Mouse (Mus musculus): Measurements from ENCODE around the gene Smox. TPM values are rescaled to one million over a fixed set of nuclear protein-coding genes. Genes with fewer than 3 reads are reported as not detected.
"Not testable (repeated sequence)": the region's sequence is repeated elsewhere in the genome, so short reads cannot be mapped to it uniquely, and the experiment has no call there.

Gene Smox
- polyA plus RNA-seq (2017; shearing (Covaris generic)), result 10 to 100 TPM; 11.7 to 15.3 TPM

GRCm38 (mm10) chr2:131491196-131491595 lies at the start of gene Smox:
Smox (plus strand) TSS chr2:131491496.
- ATAC-seq, result no peak

GRCm38 (mm10) chr2:131443084-131443890 lies 48.0 kb upstream of the Smox start:
- ATAC-seq, result no peak

GRCm38 (mm10) chr2:131443891-131444190 lies 47.5 kb upstream of the Smox start:
- no peak for ATAC-seq

GRCm38 (mm10) chr2:131446416-131446982 lies 44.8 kb upstream of the Smox start:
- ATAC-seq, result no peak

GRCm38 (mm10) chr2:131447566-131448330 lies 43.5 kb upstream of the Smox start:
- no peak for ATAC-seq

- ATAC-seq, result no peak
Measured at GRCm38 (mm10) chr2:131448353-131448752, 42.9 kb upstream of the Smox start.

GRCm38 (mm10) chr2:131449720-131450119 lies 41.6 kb upstream of the Smox start:
- ATAC-seq, result no peak

- ATAC-seq, result no peak
Measured at GRCm38 (mm10) chr2:131450491-131450890, 40.8 kb upstream of the Smox start.

- ATAC-seq, result no peak
Measured at GRCm38 (mm10) chr2:131457728-131458127, 33.6 kb upstream of the Smox start.

- no peak for ATAC-seq
Measured at GRCm38 (mm10) chr2:131460946-131461682, 30.2 kb upstream of the Smox start.

GRCm38 (mm10) chr2:131462991-131463390 lies 28.3 kb upstream of the Smox start:
- ATAC-seq, result no peak

GRCm38 (mm10) chr2:131464147-131464546 lies 27.1 kb upstream of the Smox start:
- no peak for ATAC-seq

GRCm38 (mm10) chr2:131466732-131467131 lies 24.6 kb upstream of the Smox start:
- no peak for ATAC-seq

- no peak for ATAC-seq
Measured at GRCm38 (mm10) chr2:131469916-131470315, 21.4 kb upstream of the Smox start.

- ATAC-seq, result no peak
Measured at GRCm38 (mm10) chr2:131473749-131474148, 17.5 kb upstream of the Smox start.

- not testable (repeated sequence) for ATAC-seq
Measured at GRCm38 (mm10) chr2:131477105-131477504, 14.2 kb upstream of the Smox start.

- no peak for ATAC-seq
Measured at GRCm38 (mm10) chr2:131477917-131478316, 13.4 kb upstream of the Smox start.

GRCm38 (mm10) chr2:131478349-131478748 lies 12.9 kb upstream of the Smox start:
- ATAC-seq, result no peak

GRCm38 (mm10) chr2:131478916-131479315 lies 12.4 kb upstream of the Smox start:
- ATAC-seq, result no peak

GRCm38 (mm10) chr2:131481733-131482132 lies 9.6 kb upstream of the Smox start:
- no peak for ATAC-seq

GRCm38 (mm10) chr2:131482478-131482877 lies 8.8 kb upstream of the Smox start:
- no peak for ATAC-seq

- no peak for ATAC-seq
Measured at GRCm38 (mm10) chr2:131483562-131483961, 7.7 kb upstream of the Smox start.

GRCm38 (mm10) chr2:131484182-131484581 lies 7.1 kb upstream of the Smox start:
- ATAC-seq, result no peak

All from CD4-positive, CD25-positive, alpha-beta regulatory T cell, adult 4 months (primary cell).